Mouse (Mus musculus): Measurements from ENCODE around the gene Tmem233. TPM values are rescaled to one million over a fixed set of nuclear protein-coding genes. Genes with fewer than 3 reads are reported as not detected.

Tmem233 gene
- polyA plus RNA-seq (2016; fragmentation: Nextera tagmentation; extraction: Ambion mirVana) = not detected in 2 replicates

GRCm38 (mm10) chr5:116083081-116083480 lies at the start of gene Tmem233:
Gene Tmem233 (minus strand): TSS chr5:116083244.
- no peaks in the 10 kb centered on the region for H3K36me3 ChIP-seq (replicated peaks)
- no peak within 1 kb of the TSS for H3K27ac ChIP-seq (replicated peaks)
- H3K27me3 ChIP-seq (replicated peaks; ENCODE audit: low read depth, poor library complexity, severe bottlenecking) = peaks cover 39% of the 10 kb centered on the region
- no peak for DNase-seq (ENCODE audit: low spot score)
- 9% methylated on average over 17 of the region's 17 CpGs for WGBS
- H3K4me3 ChIP-seq = 0 out of 2 replicates have a peak within 1 kb of the TSS, but pooled peaks have one; percentile 11
- H3K4me1 ChIP-seq = peaks cover 12% of the 10 kb centered on the region
- H3K9me3 ChIP-seq = no peaks in the 10 kb centered on the region

- no peak overlapping the region for H3K27ac ChIP-seq (replicated peaks)
- no peak overlapping the region for H3K4me3 ChIP-seq
- H3K36me3 ChIP-seq (replicated peaks) = no peaks in the 10 kb centered on the region
- 11% methylated on average over 11 of the region's 11 CpGs for WGBS
- no peaks in the 10 kb centered on the region for H3K27me3 ChIP-seq (replicated peaks; ENCODE audit: low read depth, poor library complexity, severe bottlenecking)
- peak; percentile 84 for DNase-seq (ENCODE audit: low spot score)
- H3K4me1 ChIP-seq = no peaks in the 10 kb centered on the region
- no peaks in the 10 kb centered on the region for H3K9me3 ChIP-seq
These were observed 40.3 kb upstream of the Tmem233 start for GRCm38 (mm10) chr5:116123344-116123743.

GRCm38 (mm10) chr5:116116567-116116966 lies 33.5 kb upstream of the Tmem233 start:
- Histone ChIP-seq H3K4me1 (peaks cover 3% of the 10 kb centered on the region; the same call in 1 of the 2 replicates), H3K9me3 (no peaks in the 10 kb centered on the region), H3K27me3 (replicated peaks; ENCODE audit: low read depth, poor library complexity, severe bottlenecking) (no peaks in the 10 kb centered on the region), H3K4me3 (no peak overlapping the region), H3K36me3 (replicated peaks) (no peaks in the 10 kb centered on the region), H3K27ac (replicated peaks) (no peak overlapping the region)
- WGBS = 47% methylated on average over 9 of the region's 9 CpGs
- DNase-seq (ENCODE audit: low spot score) = peak; percentile 63

- Histone ChIP-seq H3K36me3 (replicated peaks) (no peaks in the 10 kb centered on the region), H3K4me1 (peaks cover 3% of the 10 kb centered on the region; the same call in 1 of the 2 replicates), H3K9me3 (no peaks in the 10 kb centered on the region), H3K27me3 (replicated peaks; ENCODE audit: low read depth, poor library complexity, severe bottlenecking) (no peaks in the 10 kb centered on the region), H3K27ac (replicated peaks) (no peak overlapping the region), H3K4me3 (no peak overlapping the region)
- WGBS = 55% methylated on average over 4 of the region's 4 CpGs
- DNase-seq (ENCODE audit: low spot score) = no peak
These were observed 33.1 kb upstream of the Tmem233 start for GRCm38 (mm10) chr5:116116110-116116509.

- no peak for DNase-seq (ENCODE audit: low spot score)
- Histone ChIP-seq H3K4me3 (no peak overlapping the region), H3K36me3 (replicated peaks) (no peaks in the 10 kb centered on the region), H3K9me3 (no peaks in the 10 kb centered on the region), H3K4me1 (peaks cover 3% of the 10 kb centered on the region; the same call in 1 of the 2 replicates), H3K27me3 (replicated peaks; ENCODE audit: low read depth, poor library complexity, severe bottlenecking) (no peaks in the 10 kb centered on the region), H3K27ac (replicated peaks) (no peak overlapping the region)
- WGBS = 82% methylated on average over 14 of the region's 14 CpGs
These were observed 32.2 kb upstream of the Tmem233 start for GRCm38 (mm10) chr5:116115071-116115834.

- Histone ChIP-seq H3K27ac (replicated peaks) (no peak overlapping the region), H3K27me3 (replicated peaks; ENCODE audit: low read depth, poor library complexity, severe bottlenecking) (no peaks in the 10 kb centered on the region), H3K4me1 (no peaks in the 10 kb centered on the region), H3K9me3 (no peaks in the 10 kb centered on the region), H3K4me3 (no peak overlapping the region), H3K36me3 (replicated peaks) (no peaks in the 10 kb centered on the region)
- 90% methylated on average over 10 of the region's 10 CpGs for WGBS
- no peak for DNase-seq (ENCODE audit: low spot score)
These were observed 25.6 kb upstream of the Tmem233 start for GRCm38 (mm10) chr5:116108651-116109050.

GRCm38 (mm10) chr5:116084231-116084630 lies 1.2 kb upstream of the Tmem233 start:
- WGBS = 89% methylated on average over 6 of the region's 6 CpGs
- Histone ChIP-seq H3K27ac (replicated peaks) (no peak overlapping the region), H3K4me1 (peaks cover 12% of the 10 kb centered on the region), H3K4me3 (no peak overlapping the region), H3K9me3 (no peaks in the 10 kb centered on the region), H3K36me3 (replicated peaks) (no peaks in the 10 kb centered on the region), H3K27me3 (replicated peaks; ENCODE audit: low read depth, poor library complexity, severe bottlenecking) (peaks cover 39% of the 10 kb centered on the region)
- no peak for DNase-seq (ENCODE audit: low spot score)

- Histone ChIP-seq H3K27ac (replicated peaks) (no peak overlapping the region), H3K4me1 (peaks cover 12% of the 10 kb centered on the region), H3K27me3 (replicated peaks; ENCODE audit: low read depth, poor library complexity, severe bottlenecking) (peaks cover 39% of the 10 kb centered on the region), H3K36me3 (replicated peaks) (no peaks in the 10 kb centered on the region), H3K4me3 (no peak overlapping the region), H3K9me3 (no peaks in the 10 kb centered on the region)
- 28% methylated on average over 17 of the region's 17 CpGs for WGBS
- no peak for DNase-seq (ENCODE audit: low spot score)
These were observed 673 bp downstream of the Tmem233 start for GRCm38 (mm10) chr5:116082241-116082900.

- H3K27me3 ChIP-seq (replicated peaks; ENCODE audit: low read depth, poor library complexity, severe bottlenecking) = peaks cover 39% of the 10 kb centered on the region
- 82% methylated on average over 7 of the region's 7 CpGs for WGBS
These were observed 1.4 kb downstream of the Tmem233 start for GRCm38 (mm10) chr5:116081616-116082015.

GRCm38 (mm10) chr5:116080736-116081135 lies 2.3 kb downstream of the Tmem233 start:
- DNase-seq (ENCODE audit: low spot score) = no peak
- 65% methylated on average over 6 of the region's 6 CpGs for WGBS

More at GRCm38 (mm10) chr5:116081616-116082015, 1.4 kb downstream of the Tmem233 start:
- DNase-seq (ENCODE audit: low spot score) = no peak
- Histone ChIP-seq H3K27ac (replicated peaks) (no peak overlapping the region), H3K4me1 (peaks cover 12% of the 10 kb centered on the region), H3K4me3 (no peak overlapping the region), H3K9me3 (no peaks in the 10 kb centered on the region), H3K36me3 (replicated peaks) (no peaks in the 10 kb centered on the region)

GRCm38 (mm10) chr5:116069618-116070017 lies 13.4 kb downstream of the Tmem233 start:
- H3K36me3 ChIP-seq (replicated peaks) = no peaks in the 10 kb centered on the region
- H3K27me3 ChIP-seq (replicated peaks; ENCODE audit: low read depth, poor library complexity, severe bottlenecking) = no peaks in the 10 kb centered on the region
- no peak overlapping the region for H3K4me3 ChIP-seq
- no peaks in the 10 kb centered on the region for H3K9me3 ChIP-seq
- DNase-seq (ENCODE audit: low spot score) = no peak
- WGBS = 95% methylated on average over 4 of the region's 4 CpGs
- no peaks in the 10 kb centered on the region for H3K4me1 ChIP-seq
- no peak overlapping the region for H3K27ac ChIP-seq (replicated peaks)

More at GRCm38 (mm10) chr5:116080736-116081135, 2.3 kb downstream of the Tmem233 start:
- Histone ChIP-seq H3K36me3 (replicated peaks) (no peaks in the 10 kb centered on the region), H3K9me3 (no peaks in the 10 kb centered on the region), H3K27ac (replicated peaks) (no peak overlapping the region), H3K4me1 (peaks cover 12% of the 10 kb centered on the region), H3K27me3 (replicated peaks; ENCODE audit: low read depth, poor library complexity, severe bottlenecking) (peaks cover 39% of the 10 kb centered on the region), H3K4me3 (no peak overlapping the region)

GRCm38 (mm10) chr5:116052826-116053225 lies 30.2 kb downstream of the Tmem233 start:
- DNase-seq (ENCODE audit: low spot score) = no peak
- H3K36me3 ChIP-seq (replicated peaks) = no peaks in the 10 kb centered on the region

GRCm38 (mm10) chr5:116052171-116052570 lies 30.9 kb downstream of the Tmem233 start:
- no peaks in the 10 kb centered on the region for H3K27me3 ChIP-seq (replicated peaks; ENCODE audit: low read depth, poor library complexity, severe bottlenecking)
- H3K9me3 ChIP-seq = no peaks in the 10 kb centered on the region
- H3K4me1 ChIP-seq = no peaks in the 10 kb centered on the region
- WGBS = 87% methylated on average over 5 of the region's 5 CpGs
- DNase-seq (ENCODE audit: low spot score) = no peak
- no peak overlapping the region for H3K4me3 ChIP-seq
- no peaks in the 10 kb centered on the region for H3K36me3 ChIP-seq (replicated peaks)
- H3K27ac ChIP-seq (replicated peaks) = no peak overlapping the region

More at GRCm38 (mm10) chr5:116052826-116053225, 30.2 kb downstream of the Tmem233 start:
- no peak overlapping the region for H3K4me3 ChIP-seq
- H3K4me1 ChIP-seq = no peaks in the 10 kb centered on the region
- 59% methylated on average over 6 of the region's 6 CpGs for WGBS
- H3K9me3 ChIP-seq = no peaks in the 10 kb centered on the region
- H3K27me3 ChIP-seq (replicated peaks; ENCODE audit: low read depth, poor library complexity, severe bottlenecking) = no peaks in the 10 kb centered on the region
- H3K27ac ChIP-seq (replicated peaks) = no peak overlapping the region
